Mouse (Mus musculus) heart, embryonic 14.5 days (tissue): ENCODE data around the gene Prkcz. TPM values are rescaled to one million over a fixed set of nuclear protein-coding genes. Genes with fewer than 3 reads are reported as not detected.

Experiments used
- ATAC-seq: fragments of 200-750 bp; cut with Nextera tagmentation; 2 replicates; pipeline ENCODE4 v1.8.0; 2017; ENCODE audit warnings: low read depth, moderate TSS enrichment; ENCODE audit not compliant: insufficient number of reproducible peaks, insufficient read depth, low FRiP score
- H3K27ac ChIP-seq, 2 experiments: fragments of 200-500 bp in 1 of 2; fragments of 300-500 bp in 1 of 2; sonication (generic) in 1 of 2; replicated peaks in 1 of 2; 2 replicates each; pipeline ENCODE4 v1.5.1; 2012 to 2014; ENCODE audit warnings: low read depth in 2 of 2, low read length in 2 of 2, control low read depth in 1 of 2, mild to moderate bottlenecking in 1 of 2, mixed read lengths in 1 of 2; ENCODE audit not compliant: control insufficient read depth in 1 of 2, insufficient read depth in 1 of 2
- H3K27me3 ChIP-seq: fragments of 300-500 bp; sonication (generic); 2 replicates; pipeline ENCODE4 v1.6.1; 2014; ENCODE audit warnings: mild to moderate bottlenecking, low read length, control low read depth; ENCODE audit not compliant: control insufficient read depth, insufficient read depth
- H3K36me3 ChIP-seq: fragments of 300-500 bp; sonication (generic); 2 replicates; pipeline ENCODE4 v1.6.1; 2014; ENCODE audit warnings: mild to moderate bottlenecking, control low read depth, low read length, mixed read lengths; ENCODE audit not compliant: control insufficient read depth, insufficient read depth
- H3K4me1 ChIP-seq, 2 experiments: fragments of 200-500 bp in 1 of 2; fragments of 300-500 bp in 1 of 2; sonication (generic) in 1 of 2; 2 replicates each; pipeline ENCODE4 v1.6.1; 2012 to 2014; ENCODE audit warnings: low read length in 2 of 2, control low read depth in 1 of 2, mixed read lengths in 1 of 2; ENCODE audit not compliant: control insufficient read depth in 2 of 2, insufficient read depth in 2 of 2
- H3K4me2 ChIP-seq: fragments of 300-500 bp; sonication (generic); 2 replicates; pipeline ENCODE4 v1.6.1; 2014; ENCODE audit warnings: mild to moderate bottlenecking, low read length
- H3K4me3 ChIP-seq, 2 experiments: fragments of 200-500 bp in 1 of 2; fragments of 300-500 bp in 1 of 2; sonication (generic) in 1 of 2; 2 replicates each; pipeline ENCODE4 v1.5.1; 2012 to 2014; ENCODE audit warnings: low read length in 2 of 2, mild to moderate bottlenecking in 2 of 2, control low read depth in 1 of 2, low read depth in 1 of 2, moderate library complexity in 1 of 2; ENCODE audit not compliant: control insufficient read depth in 1 of 2, insufficient read depth in 1 of 2
- H3K9ac ChIP-seq: fragments of 300-500 bp; sonication (generic); 2 replicates; pipeline ENCODE4 v1.6.1; 2014; ENCODE audit warnings: mild to moderate bottlenecking, low read length
- H3K9me3 ChIP-seq: fragments of 300-500 bp; sonication (generic); 2 replicates; pipeline ENCODE4 v1.6.1; 2016; ENCODE audit warnings: low read length, control low read depth; ENCODE audit not compliant: control insufficient read depth
- WGBS: fragments of 180-500 bp; shearing (Covaris S2); extraction: QIAGEN DNeasy Blood & Tissue Kit; methylation state at CpG from one replicate; pipeline ENCODE4 v1.1.7; 2014; 5-methylcytosine and 5-hydroxymethylcytosine counted together
- polyA plus RNA-seq: library from polyadenylated mRNA; unstranded; fragments of >200 nt; fragmentation: Nextera tagmentation; extraction: Ambion mirVana; gene quantifications from 2 replicates; pipeline ENCODE4 v1.2.1, GENCODE M21; 2014

Prkcz gene
- polyA plus RNA-seq, 1 experiment from 2014 or later: 8.5 TPM

- Histone ChIP-seq H3K9ac (no peak overlapping the region), H3K4me1 (peaks cover 13 to 17% of the 10 kb centered on the region in 2 experiments), H3K4me3 (no peak overlapping the region), H3K4me2 (no peak overlapping the region), H3K36me3 (no peaks in the 10 kb centered on the region), H3K27me3 (no peaks in the 10 kb centered on the region), H3K27ac (no peak overlapping the region), H3K9me3 (no peaks in the 10 kb centered on the region)
- no peak for ATAC-seq
- WGBS: 75% methylated on average over 5 of the region's 5 CpGs
Measured at GRCm38 (mm10) chr4:155228461-155228860, 132.7 kb downstream of the Prkcz start.

GRCm38 (mm10) chr4:155227986-155228385, 133.2 kb downstream of the Prkcz start:
- peaks cover 10 to 13% of the 10 kb centered on the region in 2 experiments for H3K4me1 ChIP-seq
- no peak overlapping the region for H3K4me2 ChIP-seq
- no peak for ATAC-seq
- H3K9me3 ChIP-seq: no peaks in the 10 kb centered on the region
- H3K9ac ChIP-seq: no peak overlapping the region
- H3K27ac ChIP-seq: no peak overlapping the region
- 83% methylated on average over 4 of the region's 4 CpGs for WGBS
- no peaks in the 10 kb centered on the region for H3K27me3 ChIP-seq
- H3K36me3 ChIP-seq: no peaks in the 10 kb centered on the region
- H3K4me3 ChIP-seq: no peak overlapping the region

DNA sequence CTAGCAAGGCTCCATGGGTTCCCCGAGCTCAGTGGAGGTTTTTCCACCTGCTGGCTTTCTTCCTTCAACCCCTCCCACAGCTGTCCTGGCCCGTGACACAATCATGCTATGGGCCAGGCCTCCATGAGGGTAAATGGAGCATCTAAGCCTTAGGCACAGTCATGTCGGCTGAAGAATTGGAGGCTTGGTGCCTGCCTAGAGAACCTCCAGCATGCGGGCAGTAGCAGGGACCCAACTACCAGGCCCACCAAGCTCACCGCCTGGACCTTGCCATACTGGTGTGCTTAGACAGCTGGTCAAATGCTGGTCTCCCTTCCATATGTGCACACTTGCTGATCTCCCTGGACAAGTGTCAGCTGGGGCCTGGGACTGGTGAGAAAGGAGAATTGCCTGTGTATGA, 135.2 kb downstream of the Prkcz start:
- H3K9me3 ChIP-seq: no peaks in the 10 kb centered on the region
- H3K4me3 ChIP-seq: no peak overlapping the region
- H3K27me3 ChIP-seq: no peaks in the 10 kb centered on the region
- H3K36me3 ChIP-seq: no peaks in the 10 kb centered on the region
- WGBS: 81% methylated on average over 5 of the region's 5 CpGs
- no peak overlapping the region for H3K4me2 ChIP-seq
- no peak overlapping the region for H3K9ac ChIP-seq
- H3K4me1 ChIP-seq: peaks cover 4 to 6% of the 10 kb centered on the region in 2 experiments
- no peak overlapping the region for H3K27ac ChIP-seq
- no peak for ATAC-seq

- no peaks in the 10 kb centered on the region for H3K36me3 ChIP-seq
- WGBS: 34% methylated on average over 20 of the region's 20 CpGs
- H3K9me3 ChIP-seq: no peaks in the 10 kb centered on the region
- peak overlapping the region; percentile 37 to 51 for H3K4me3 ChIP-seq
- ATAC-seq: no peak
- peaks cover 19 to 22% of the 10 kb centered on the region in 2 experiments for H3K4me1 ChIP-seq
- peak overlapping the region; percentile 74 for H3K4me2 ChIP-seq
- H3K27ac ChIP-seq: peak overlapping the region; percentile 95 to 96
- peak overlapping the region; percentile 84 for H3K9ac ChIP-seq
- no peaks in the 10 kb centered on the region for H3K27me3 ChIP-seq
Measured at GRCm38 (mm10) chr4:155223594-155224528, 137.3 kb downstream of the Prkcz start.

GRCm38 (mm10) chr4:155222841-155223593, 138.1 kb downstream of the Prkcz start:
- Histone ChIP-seq H3K4me3 (peak overlapping the region; percentile 51 to 78), H3K9ac (peak overlapping the region; percentile 87), H3K4me2 (peak overlapping the region; percentile 98), H3K27me3 (no peaks in the 10 kb centered on the region), H3K9me3 (no peaks in the 10 kb centered on the region), H3K4me1 (peaks cover 27 to 30% of the 10 kb centered on the region in 2 experiments), H3K36me3 (no peaks in the 10 kb centered on the region), H3K27ac (peak overlapping the region; percentile 95 to 96)
- ATAC-seq: peak; percentile 98
- under 1% methylated on average over 81 of the region's 116 CpGs for WGBS

DNA sequence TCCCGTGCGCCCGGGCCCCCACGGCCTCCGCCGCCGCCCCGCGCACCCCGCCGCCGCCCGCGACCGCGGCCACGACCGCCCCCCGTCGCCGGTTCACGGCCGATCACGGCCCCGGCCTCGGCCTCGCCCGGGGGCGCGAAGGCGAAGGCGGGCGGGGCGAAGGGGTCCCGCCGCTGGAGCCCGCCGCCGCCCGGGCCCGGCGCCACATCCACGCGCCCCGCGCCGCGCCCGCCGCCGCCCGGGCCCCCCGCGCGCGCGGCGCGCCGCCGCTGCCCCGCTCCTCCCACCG, 138.7 kb downstream of the Prkcz start, which contains the start of gene Ski:
Gene Ski, minus strand, starts transcription at position 41 of the 289 bp plus-strand sequence.
- ATAC-seq: no peak
- no peaks in the 10 kb centered on the region for H3K36me3 ChIP-seq
- peaks cover 32 to 35% of the 10 kb centered on the region in 2 experiments for H3K4me1 ChIP-seq
- peak within 1 kb of the TSS; percentile 78 to 79 for H3K4me3 ChIP-seq
- H3K9ac ChIP-seq: peak within 1 kb of the TSS; percentile 87
- no peaks in the 10 kb centered on the region for H3K9me3 ChIP-seq
- no peaks in the 10 kb centered on the region for H3K27me3 ChIP-seq
- under 1% methylated on average over 23 of the region's 63 CpGs for WGBS
- peak within 1 kb of the TSS; percentile 95 to 96 for H3K27ac ChIP-seq
- peak within 1 kb of the TSS; percentile 98 for H3K4me2 ChIP-seq

- Histone ChIP-seq H3K4me3 (peak overlapping the region; percentile 78 to 79), H3K4me1 (peaks cover 38 to 41% of the 10 kb centered on the region in 2 experiments), H3K27ac (peak overlapping the region; percentile 3 to 86; a peak in 3 of 4 replicates), H3K9ac (peak overlapping the region; percentile 87), H3K4me2 (peak overlapping the region; percentile 98), H3K36me3 (peaks cover 1% of the 10 kb centered on the region; the same call in 1 of the 2 replicates), H3K27me3 (no peaks in the 10 kb centered on the region), H3K9me3 (no peaks in the 10 kb centered on the region)
- ATAC-seq: no peak
- under 1% methylated on average over 89 of the region's 93 CpGs for WGBS
Measured at GRCm38 (mm10) chr4:155221599-155222551, 139.3 kb downstream of the Prkcz start.
